Mouse (Mus musculus) layer of hippocampus, postnatal 10 days (tissue): ENCODE results near the gene Pkd2l1. TPM values are rescaled to one million over a fixed set of nuclear protein-coding genes. Genes with fewer than 3 reads are reported as not detected.
A peak's percentile ranks its signal among the peaks of the same experiment; 100 is the strongest.

Experiments
- DNase-seq, 2 experiments: peaks; one replicate each; pipeline ENCODE4 v3.0.0; 2021; ENCODE audit warnings: low spot score in 2 of 2
- long read RNA-seq: library from polyadenylated mRNA; stranded (forward); transcript quantifications from one replicate; pipeline ENCODE4 v2.0.0, GENCODE M21; 2023
- total RNA-seq, 2 experiments: library from RNA; stranded (reverse); gene quantifications; 2 replicates each; pipeline ENCODE4 v1.2.3; 2021

Gene Pkd2l1
- total RNA-seq = under 1 TPM in 1 of 2 experiments, not detected in 1; 0.11 TPM
- long read RNA-seq = 0 reads

DNA sequence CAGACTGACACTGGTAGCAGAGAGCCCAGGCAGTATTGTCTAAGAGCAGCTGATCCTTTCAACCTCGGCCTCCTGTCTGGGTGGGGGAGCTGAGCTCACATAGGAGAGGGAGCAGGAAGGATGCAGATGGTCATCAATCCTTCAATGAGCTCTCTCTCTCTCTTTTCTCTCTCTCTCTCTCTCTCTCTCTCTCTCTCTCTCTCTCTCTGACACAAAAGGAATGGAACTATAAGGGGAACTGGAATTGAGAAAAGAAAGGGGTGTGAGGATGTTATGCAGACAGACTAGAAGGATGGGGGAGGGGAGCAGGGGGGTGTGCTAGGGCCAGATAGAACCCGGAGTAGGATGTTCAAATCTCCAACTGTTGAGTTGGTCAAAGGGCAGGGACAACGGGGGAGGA lies at the start of gene Pkd2l1:
TSS of gene Pkd2l1 (minus strand) at position 101 of the 400 bp plus-strand sequence.
- DNase-seq = no peak

DNA sequence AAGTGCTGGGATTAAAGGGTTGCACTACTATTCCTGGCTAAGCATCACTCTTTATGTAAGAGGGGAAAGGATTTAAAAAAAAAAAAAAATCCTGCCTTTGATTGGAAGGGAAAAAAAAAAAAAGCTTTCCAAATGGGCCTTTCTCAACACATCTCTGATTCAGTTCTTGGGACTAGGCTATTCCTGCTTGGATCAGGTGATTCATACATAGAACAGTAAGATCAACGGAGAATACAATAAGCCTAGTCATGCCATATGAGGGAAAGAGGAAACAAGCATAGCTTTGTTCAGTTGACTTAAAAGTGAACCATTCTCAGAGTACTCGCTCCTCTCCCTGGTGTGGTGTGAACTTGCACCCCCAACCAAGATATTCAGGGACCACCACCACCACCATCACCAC lies 46.7 kb upstream of the Pkd2l1 start:
- no peak for DNase-seq

DNA sequence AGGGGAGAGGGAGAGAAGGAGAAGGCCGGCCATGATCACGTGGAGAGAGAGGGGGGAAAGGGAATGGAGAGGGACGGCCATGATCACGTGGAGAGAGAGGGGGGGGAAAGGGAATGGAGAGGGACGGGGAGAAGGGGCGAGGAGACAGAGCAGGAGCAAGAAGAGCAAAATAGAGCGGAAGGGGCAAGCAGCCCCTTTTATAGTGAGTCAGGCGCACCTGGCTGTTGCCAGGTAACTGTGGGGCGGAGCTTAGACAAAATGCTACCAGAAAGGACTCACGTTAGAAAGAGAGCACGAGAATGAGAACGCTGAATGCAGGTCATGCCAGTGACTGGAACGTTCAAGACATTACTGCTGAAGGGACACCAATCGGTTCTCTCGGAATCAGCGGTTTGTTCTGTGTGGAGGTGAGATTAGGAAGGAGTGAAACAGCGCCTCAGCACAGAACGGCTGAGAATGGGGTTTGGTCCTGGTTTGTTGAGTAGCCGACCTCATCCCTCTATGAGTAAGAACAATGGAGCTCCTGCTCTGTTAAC lies 45.3 kb upstream of the Pkd2l1 start:
- DNase-seq = no peak

DNA sequence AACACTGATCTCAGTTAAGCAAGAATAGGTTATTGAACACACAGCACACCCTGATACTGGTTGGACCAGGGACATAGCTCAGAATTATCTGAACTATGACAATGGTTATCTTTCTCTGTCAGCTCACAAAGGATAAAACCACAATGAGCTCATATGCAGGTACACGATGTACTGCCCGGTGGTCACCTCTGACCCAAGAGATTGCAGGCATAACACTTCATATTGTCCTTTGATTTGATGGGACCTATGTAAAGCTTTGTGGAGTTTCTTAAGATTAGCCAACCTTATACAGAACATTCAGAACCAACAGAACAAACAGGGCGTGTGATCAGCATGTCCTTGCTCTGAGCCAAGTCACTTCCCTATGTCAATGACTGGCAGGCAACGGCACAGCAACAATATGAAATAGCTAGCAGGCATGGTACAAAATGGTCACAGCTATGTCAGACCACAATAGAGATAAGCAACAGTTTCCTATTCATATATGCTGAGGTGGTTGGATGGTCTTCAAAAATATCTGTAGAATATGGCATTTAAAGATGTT lies 39.4 kb upstream of the Pkd2l1 start:
- no peak for DNase-seq

DNA sequence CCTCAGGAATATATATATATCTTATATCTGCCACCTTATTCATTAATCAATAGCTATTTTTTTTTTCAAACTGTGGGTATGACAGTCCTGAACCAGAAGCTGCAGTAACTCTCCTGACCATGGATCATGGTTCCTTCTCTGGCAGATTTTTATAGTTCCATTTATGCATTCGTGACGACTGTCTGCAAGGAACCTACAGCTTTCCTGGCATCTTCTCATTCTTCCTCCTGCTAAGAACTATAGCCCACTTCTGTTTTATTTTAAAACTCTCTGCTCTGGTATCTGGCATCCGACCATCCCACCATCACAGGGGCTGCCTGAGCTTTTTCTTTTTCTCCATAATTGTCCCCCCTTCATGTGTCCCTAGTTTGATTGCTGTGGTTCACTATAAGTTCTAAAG lies 38.0 kb upstream of the Pkd2l1 start:
- DNase-seq = no peak

DNA sequence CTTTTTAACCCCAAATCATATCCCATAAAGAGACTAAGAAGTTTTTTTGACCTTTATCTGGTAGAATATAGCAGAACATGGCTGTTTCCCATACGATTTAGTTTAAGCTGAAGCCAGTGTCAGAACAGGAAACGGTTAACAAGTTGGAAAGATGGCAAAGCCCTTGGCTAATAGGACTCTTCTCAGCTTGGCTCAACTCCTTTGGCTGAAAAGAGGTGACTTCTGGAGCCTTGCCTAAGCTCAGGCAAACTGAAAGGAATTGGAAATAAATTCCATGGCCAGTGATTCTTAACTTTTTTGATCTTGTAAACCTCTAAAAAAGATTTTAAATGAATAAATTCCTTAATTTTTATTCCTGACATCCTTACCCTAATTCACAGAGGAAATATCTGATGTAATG lies 37.5 kb upstream of the Pkd2l1 start:
- no peak for DNase-seq

DNA sequence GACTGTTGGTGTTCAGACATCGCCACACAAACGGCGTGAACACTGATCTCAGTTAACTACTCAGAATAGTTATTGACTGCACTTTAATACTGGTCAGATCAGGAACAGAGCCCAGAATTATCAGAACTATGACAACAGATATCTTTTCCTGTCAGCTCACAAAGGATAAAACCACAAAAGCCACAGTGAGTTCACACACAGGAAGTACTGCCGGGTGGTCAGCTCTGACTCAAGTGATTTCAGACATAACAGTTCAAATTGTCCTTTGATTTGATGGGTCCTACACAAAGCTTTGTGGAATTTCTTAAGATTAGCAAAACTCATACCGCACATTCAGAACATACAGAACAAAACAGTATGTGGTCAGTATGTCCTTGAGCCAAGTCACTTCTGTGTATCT lies 33.5 kb upstream of the Pkd2l1 start:
- no peak for DNase-seq

DNA sequence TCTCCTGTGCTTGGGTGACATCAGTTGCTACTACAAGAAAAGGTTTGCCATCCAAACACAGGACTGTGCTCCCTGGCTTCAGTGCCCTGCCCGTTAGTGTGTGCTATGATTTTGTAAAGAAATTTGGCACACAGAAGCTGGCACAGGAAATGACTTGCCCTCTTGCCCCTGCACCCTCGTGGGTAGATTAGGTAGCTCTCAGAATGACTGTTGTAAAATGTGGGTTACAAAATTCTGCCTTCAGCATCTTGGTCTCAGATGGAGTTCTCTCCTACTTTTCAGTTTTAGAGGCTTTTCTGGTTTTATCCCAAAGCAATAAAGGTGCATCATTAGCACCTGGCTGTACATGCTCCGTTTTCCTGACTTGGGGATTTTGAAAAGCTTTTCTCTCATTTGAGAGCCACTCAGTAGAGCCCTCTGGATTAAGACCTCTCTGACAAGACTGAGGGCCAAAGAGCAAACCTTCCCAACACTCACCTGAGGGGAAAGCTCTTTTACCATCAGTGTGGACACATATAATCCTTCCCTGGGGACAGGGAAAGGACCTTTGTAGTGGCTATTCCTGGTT lies 25.8 kb upstream of the Pkd2l1 start:
- no peak for DNase-seq

DNA sequence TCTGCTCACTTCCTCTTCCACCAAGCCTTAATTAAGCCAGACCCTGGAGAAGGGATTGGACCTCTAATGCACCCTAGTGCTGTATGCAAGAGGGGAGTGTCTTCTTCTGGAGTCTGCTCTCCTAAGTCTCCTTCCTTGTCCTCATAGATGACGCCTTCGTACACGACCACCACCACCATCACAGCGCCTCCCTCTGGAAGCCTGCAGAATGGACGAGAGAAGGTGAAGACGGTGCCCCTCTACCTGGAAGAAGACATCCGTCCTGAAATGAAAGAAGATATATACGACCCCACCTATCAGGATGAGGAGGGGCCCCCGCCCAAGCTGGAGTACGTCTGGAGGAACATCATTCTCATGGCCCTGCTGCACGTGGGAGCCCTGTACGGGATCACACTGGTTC lies 23.0 kb upstream of the Pkd2l1 start:
- no peak for DNase-seq

DNA sequence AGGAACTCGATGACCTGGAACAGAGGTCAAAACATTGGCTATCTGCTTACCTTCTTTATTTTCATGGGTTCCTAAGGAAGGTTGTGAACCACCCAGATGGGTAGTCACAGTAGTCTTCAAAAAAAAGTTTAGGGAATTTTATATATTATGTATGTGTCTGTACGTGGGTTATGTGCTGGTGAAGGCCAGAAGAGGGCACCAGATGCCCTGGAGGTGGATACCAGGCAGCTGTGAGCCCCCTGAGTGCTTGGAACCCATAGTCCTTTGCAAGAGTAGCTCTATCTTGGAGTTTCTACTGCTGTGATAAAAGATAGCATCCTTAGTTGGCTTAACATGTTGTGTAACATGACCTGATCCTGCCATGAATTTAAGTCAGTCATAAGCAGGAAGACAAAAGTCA lies 14.8 kb upstream of the Pkd2l1 start:
- no peak for DNase-seq

DNA sequence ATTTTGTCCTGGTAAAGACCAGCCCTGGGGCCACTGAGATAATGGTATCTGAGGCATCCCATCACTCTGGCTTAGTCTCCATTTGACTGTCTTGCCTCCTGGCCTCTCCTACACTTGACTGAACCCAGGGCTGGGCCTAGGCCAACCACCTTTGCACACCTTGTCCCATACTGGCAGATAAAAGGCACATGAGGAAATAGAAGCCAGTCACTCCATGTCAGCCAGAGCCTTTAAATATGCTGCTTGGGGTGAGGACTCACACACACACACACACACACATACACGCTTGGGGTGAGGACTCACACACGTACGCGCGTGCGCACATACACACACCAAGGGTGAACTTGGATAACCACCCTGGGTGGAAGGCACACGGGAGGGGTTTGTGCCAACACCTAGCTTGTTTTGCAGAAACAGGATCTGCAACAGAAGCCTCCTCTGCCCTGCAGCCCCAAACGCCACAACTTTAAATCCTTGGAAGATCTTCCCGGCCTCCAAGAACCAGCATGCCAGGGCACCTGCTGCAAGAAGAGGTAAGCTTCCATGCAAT lies 10.8 kb upstream of the Pkd2l1 start, which contains the start of gene Scd3:
TSS of gene Scd3 (plus strand) at position 255 of the 550 bp plus-strand sequence.
- no peak for DNase-seq

DNA sequence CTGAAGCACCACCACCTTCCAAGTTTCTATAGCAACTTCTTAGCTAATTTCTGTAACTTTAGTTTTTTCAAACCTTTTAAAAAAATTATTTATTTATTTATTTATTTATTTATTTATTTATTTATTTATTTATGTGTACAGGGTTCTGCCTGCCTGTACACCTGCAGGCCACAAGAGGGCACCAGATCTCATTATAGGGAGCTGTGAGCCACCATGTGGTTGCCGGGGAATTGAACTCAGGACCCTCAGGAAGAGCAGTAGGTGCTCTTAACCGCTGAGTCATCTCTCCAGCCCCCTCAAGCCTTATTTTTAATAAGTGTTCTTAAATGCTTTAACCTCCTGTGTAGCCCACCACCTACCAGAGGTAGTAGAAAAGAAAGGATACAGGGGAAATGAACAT lies 6.7 kb upstream of the Pkd2l1 start:
- peak in 1 of 2 experiments; percentile 17 for DNase-seq

DNA sequence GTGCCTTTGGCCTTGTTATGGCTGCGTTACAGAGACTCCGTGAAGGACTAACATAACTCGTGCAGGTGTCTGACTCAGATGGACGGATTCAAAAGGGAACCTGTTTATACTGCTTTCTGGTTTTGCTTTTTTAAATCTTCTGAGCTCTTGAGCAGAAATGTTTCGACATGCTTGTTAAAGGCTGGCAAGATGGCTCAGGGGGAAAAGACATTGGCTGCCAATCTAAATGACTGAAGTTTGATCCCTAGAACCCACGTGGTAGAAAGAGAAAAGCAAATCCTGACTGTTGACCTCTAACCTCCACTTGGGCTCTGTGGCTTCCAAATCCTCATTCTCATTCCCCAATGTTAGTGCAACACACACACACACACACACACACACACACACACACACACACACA lies 6.3 kb upstream of the Pkd2l1 start:
- no peak for DNase-seq

DNA sequence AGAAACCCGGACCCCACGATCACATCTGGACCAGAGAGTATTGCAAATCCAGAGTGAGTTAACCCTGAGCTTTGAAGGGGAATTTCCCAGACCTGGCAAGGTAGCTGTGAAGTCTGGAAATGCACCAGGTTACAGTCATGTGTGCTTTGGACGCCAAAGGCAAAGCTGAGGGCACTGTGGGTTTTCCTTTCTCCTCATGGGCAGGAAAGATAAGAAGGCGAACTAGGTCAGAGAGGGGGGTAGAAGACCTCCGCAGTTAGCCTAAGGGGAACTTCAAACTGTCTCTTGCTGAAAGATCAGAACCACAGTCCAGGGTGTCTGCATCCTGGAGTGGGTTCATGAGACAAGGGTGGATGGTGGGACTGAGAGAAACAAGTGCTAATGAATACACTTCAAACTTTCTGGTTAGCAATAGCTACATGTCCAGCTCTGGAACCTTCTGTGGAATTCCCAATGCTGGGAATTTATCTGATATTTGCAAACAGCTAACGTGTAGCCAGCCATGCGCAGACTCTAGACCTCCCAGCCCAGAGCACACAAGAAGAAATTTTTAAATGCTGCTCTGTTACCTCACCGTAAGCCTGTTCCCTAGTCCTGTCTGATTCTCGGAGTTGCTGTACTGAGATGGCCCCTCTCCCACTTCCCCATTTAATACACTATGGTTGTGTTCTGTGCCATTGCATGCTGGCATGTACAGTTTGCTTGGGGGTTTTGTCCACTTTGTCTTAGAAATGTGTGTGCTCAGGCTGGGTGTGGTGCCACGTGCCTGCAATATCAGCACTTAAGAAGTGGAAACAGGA lies 5.0 kb upstream of the Pkd2l1 start:
- no peak for DNase-seq

DNA sequence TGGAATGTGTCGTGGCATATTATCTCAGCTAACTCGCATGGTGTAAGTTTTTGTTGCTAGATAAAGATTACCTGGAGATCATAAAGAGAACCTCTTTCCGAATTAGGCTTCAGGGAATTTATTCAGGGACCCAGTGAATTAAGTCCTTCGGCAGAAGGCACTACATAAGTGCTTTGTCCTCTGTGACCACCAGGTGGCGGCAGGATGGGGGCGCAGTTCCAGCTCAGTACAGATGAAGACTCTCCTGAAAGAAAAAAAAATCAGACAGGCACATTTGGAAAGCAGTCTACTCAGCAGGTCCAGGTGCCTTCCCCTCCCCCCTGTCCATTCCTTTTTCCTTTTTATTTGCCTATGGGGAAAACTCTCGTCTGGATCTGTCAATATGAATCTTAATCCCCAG lies 2.9 kb upstream of the Pkd2l1 start:
- peak; percentile 81 to 86 for DNase-seq

DNA sequence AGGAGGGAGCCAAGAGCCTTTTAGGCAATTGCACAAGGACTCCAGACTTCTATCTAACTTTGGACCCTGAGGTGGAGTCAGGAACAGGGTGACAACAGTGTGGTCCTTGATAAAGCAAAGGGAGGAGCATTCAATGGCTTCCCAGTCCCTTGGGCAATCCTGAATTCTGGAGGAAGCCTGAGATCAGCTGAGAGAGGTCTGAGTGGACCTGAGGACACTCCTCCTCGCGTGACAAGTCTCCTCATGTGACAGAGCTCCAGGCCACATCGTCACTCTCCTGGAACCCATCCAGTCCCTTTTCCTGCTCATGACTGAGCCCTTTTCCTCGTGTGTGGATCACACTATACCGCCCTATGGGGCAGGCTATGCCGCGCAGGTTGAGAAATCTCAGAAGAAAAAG lies 1.7 kb upstream of the Pkd2l1 start:
- no peak for DNase-seq

DNA sequence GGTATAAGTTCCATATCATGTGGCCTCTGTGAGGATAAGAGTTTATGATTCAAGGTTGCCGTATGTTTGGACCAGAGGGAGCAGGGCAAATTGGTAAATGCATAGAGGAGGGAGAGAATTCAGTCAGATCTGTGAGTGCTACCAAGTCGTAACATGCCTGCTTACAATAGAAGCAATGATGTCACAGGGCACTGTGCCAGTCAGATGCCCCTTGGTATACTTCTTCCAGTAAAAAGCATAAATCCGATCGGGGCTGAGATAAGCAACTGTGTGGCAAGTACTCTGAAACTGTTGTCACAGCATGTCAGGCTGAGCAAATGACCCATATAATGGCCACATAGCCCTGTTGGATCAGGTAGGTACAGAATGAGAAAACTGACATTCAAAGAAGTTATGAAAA lies 3.2 kb downstream of the Pkd2l1 start:
- no peak for DNase-seq

DNA sequence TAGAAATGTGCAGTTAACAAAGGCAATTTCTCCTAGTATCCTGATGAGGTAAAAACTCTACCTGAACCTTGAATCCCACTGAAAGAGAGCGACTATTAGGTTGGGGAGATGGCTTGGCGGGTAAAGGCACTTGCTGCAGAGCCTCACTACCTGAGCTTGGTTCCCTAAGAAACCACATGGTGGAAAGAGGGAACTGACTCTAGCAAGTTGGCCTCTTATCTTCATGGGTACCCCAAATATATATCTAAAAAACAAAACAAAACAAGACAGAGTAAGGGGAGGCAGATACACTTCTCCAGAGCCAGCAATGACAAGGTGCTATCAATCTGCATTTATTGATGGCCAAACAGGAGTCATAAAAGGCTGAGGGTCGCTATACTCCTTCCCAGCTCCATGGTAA lies 8.3 kb downstream of the Pkd2l1 start:
- DNase-seq = no peak

DNA sequence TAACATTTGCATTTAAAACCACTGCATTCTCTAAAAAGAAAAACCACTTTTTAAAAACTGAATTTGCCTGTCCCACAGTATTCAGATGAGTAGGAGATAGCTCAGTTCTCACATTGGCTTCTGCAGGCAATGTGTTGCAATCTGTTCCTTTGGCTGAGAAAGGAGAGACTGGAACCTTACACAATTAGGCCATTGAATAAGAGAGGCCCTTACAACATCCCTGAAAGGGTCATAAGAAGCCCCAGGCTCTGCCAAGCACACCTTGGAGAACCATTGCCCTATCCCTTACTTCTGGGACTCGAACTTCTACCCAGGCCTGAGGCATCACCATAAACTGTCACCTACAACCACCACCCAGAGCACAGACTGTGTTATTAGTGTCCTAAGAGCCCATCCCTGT lies 11.7 kb downstream of the Pkd2l1 start:
- no peak for DNase-seq

DNA sequence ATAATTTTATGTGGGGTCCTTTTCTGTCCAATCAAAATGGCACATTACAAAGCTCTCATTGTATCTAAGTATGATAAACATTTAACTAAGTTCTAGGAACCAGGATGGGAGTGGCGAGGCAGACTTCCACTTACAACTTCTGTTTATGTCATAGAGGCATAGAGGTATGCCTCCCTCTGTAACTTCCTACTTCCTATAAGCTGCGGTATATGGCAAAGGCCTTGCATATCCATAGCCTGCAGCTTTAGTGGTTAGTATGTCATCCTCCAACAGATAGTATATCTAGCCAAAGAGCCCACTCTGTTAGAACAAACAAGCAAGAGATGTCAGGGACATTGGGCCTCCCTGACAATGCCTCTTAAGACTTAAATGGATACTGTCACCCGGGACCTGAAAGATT lies 15.5 kb downstream of the Pkd2l1 start:
- DNase-seq = no peak

DNA sequence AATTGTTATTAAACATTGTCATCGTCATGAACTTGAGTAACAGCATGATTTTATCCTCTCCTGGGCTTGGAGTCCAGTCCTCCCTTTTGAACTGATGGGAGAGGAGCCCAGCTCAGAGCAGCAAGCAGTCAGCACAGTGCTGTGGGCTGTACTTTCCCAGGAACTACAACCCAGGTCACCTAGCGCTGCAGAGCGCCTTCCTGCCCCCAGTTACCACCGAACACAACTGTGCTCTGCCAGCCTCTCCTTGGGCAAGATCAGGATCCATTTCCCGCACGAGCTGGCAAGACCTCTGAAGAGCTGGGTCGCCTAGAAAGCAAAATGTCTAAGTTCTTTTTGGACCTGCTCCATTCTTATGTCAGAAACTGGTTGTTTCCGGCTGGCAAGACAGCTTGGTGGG lies 17.4 kb downstream of the Pkd2l1 start:
- no peak for DNase-seq

DNA sequence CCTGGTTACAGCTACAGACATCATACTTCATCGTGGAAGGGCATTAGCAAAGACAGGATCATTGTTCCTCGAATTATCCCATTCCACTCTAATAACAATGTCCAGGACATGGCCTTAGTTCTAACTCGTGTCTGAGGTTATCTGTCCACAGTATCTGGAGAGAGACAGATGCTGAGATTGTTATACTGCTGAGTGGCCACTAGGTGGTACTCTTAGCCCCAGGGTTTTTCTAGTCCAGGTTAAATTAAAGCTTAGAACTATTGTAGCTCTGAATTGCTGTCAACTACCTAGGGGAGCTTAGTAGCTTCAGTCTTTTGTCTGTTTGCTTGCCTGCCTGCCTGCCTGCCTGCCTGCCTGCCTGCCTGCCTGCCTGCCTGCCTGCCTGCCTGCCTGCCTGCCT lies 30.7 kb downstream of the Pkd2l1 start:
- DNase-seq = no peak
